Mouse (Mus musculus) embryonic fibroblast, embryonic 13.5 days (primary cell): ENCODE measurements around the gene Slc22a18.

ENCODE experiments used
- CTCF ChIP-seq: IDR thresholded peaks from 2 replicates; pipeline ENCODE4 v1.5.1; 2011; ENCODE audit warnings: mild to moderate bottlenecking, control low read depth, low read length, moderate library complexity, borderline replicate concordance; ENCODE audit not compliant: insufficient read depth
- POLR2A ChIP-seq: IDR thresholded peaks from 2 replicates; pipeline ENCODE4 v1.6.1; 2011; ENCODE audit warnings: low read depth, mild to moderate bottlenecking, control low read depth, low read length, moderate library complexity

GRCm38 (mm10) chr7:143459332-143460211, 14.0 kb upstream of the Slc22a18 start:
- no peak for TF ChIP-seq POLR2A
- no peak for TF ChIP-seq CTCF
